Mouse (Mus musculus): Measurements from ENCODE around the gene Adtrp.

DNA sequence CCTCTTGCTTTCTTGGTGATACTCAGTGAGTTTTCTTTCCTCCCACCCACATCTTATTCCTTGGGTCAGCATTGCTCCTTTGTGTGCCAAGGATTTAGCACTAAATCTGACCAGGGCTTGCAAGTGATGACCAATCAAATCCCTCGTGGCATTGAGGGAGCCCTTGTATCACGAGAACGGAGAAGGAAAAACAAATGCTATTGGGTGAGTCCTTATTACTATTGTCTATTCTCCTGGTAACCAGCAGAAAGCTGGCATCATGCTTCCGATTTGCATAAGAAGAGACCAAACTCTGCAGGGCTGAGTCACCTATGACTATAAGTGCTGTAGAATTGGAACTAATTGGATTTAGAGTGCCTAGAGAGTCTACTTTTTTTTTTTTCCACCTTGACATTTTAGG lies 99.8 kb downstream of the Adtrp start:
- TF ChIP-seq GATA1 (IDR thresholded peaks at IDR 0.05; ENCODE audit: borderline replicate concordance, low read length) (no peak), FLI1 (IDR thresholded peaks at IDR 0.05; ENCODE audit: low read length) (no peak)
